Mouse (Mus musculus) bone marrow macrophage, adult 2 months (primary cell): ENCODE data around the gene Bcl2.

Experiments
- CTCF ChIP-seq: IDR thresholded peaks from 2 replicates; pipeline ENCODE4 v1.5.1; 2012; ENCODE audit warnings: low read depth, mild to moderate bottlenecking, low read length, moderate library complexity
- POLR2A ChIP-seq: IDR thresholded peaks from 2 replicates; pipeline ENCODE4 v1.6.1; 2012; ENCODE audit warnings: mild to moderate bottlenecking, low read depth, low read length, borderline replicate concordance

DNA sequence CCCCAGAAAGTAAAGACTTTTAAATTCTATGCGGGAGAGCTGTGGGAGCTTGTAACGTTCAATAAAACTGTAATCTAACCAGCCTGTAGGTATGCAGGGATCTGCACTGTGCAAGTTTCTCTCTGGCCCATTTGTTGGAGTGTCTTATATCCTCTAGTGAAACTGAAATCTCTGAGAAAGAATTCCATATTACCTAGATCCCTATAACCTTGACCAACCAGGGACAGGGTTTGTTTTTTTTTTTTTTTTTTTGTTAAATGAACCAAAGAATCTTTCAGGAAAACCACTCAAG, 115.8 kb downstream of the Bcl2 start:
- TF ChIP-seq POLR2A (no peak), CTCF (no peak)
